20 mouse cellular contexts compared by ENCODE assay signal in genomic region chr1:105804285-105804684, GRCm38 (mm10). TPM values are rescaled to one million over a fixed set of nuclear protein-coding genes. Genes with fewer than 3 reads are reported as not detected.
"Had no signal": no experiment of that assay in that cellular context is flagged by ENCODE, and none has a peak within 500 bp of the region (broad histone marks: within the 10 kb centered on the region; RNA-seq: fewer than 3 reads in every experiment).

No protein-coding gene starts in this region.

- H3K4me2 ChIP-seq: liver, embryonic 15.5 days; lung, embryonic 14.5 days; neural tube, embryonic 12.5 days; neural tube, embryonic 15.5 days had no signal

- H3K9me3 ChIP-seq: liver, embryonic 15.5 days; midbrain, embryonic 10.5 days; neural tube, embryonic 12.5 days; neural tube, embryonic 15.5 days had no signal

- DNase-seq: kidney, adult 2 months; kidney, postnatal 36 days; layer of hippocampus, postnatal 36 days; lung, embryonic 14.5 days; lung, postnatal 10 days; lung, postnatal 4 days; midbrain, embryonic 14.5 days; right cerebral cortex, adult 18-20 months; right cerebral cortex, postnatal 25 days; spleen, adult 18-20 months; thymus, postnatal 25 days had no signal

- H3K36me3 ChIP-seq: liver, embryonic 15.5 days; midbrain, embryonic 10.5 days; neural tube, embryonic 12.5 days; neural tube, embryonic 15.5 days had no signal

- H3K9ac ChIP-seq: liver, embryonic 15.5 days; lung, embryonic 14.5 days; neural tube, embryonic 12.5 days; neural tube, embryonic 15.5 days had no signal

- H3K4me3 ChIP-seq: left cerebral cortex, adult 2 months; liver, embryonic 15.5 days; midbrain, embryonic 10.5 days; neural tube, embryonic 12.5 days; neural tube, embryonic 15.5 days had no signal

- ATAC-seq: hindbrain, postnatal 0 days; inflammation-experienced regulatory T-cells, adult 6 months; intestine, embryonic 16.5 days had no signal

- H3K27ac ChIP-seq: hindbrain, postnatal 0 days; kidney, postnatal 0 days; left cerebral cortex, adult 2 months; liver, embryonic 15.5 days; midbrain, embryonic 10.5 days; neural tube, embryonic 12.5 days; neural tube, embryonic 15.5 days had no signal

- H3K27me3 ChIP-seq: liver, embryonic 15.5 days; neural tube, embryonic 12.5 days; neural tube, embryonic 15.5 days had no signal

- H3K4me1 ChIP-seq: midbrain, embryonic 10.5 days; neural tube, embryonic 12.5 days; neural tube, embryonic 15.5 days had no signal

RNA-seq across cellular contexts. Expression of gene Tnfrsf11a, which starts 23.8 kb away (rescaled TPM):
- polyA plus RNA-seq: inflammation-experienced regulatory T-cells, adult 6 months had no signal
